Comparison of ENCODE assay signal across 21 mouse cellular contexts in genomic region chr4:62395806-62396205, GRCm38 (mm10). TPM values are rescaled to one million over a fixed set of nuclear protein-coding genes. Genes with fewer than 3 reads are reported as not detected.
DNase-seq lines count a peak whose midpoint lies in the region; ATAC-seq lines count a peak whose summit lies in the region.
"Had no signal": no experiment of that assay in that cellular context is flagged by ENCODE, and none has a peak within 500 bp of the region (broad histone marks: within the 10 kb centered on the region; RNA-seq: fewer than 3 reads in every experiment).

No protein-coding gene starts in this region.

- no peaks in the 10 kb centered on the region for H3K9me3 ChIP-seq in liver, embryonic 15.5 days (replicated peaks)
- no peaks in the 10 kb centered on the region for H3K9me3 ChIP-seq in liver, embryonic 12.5 days (replicated peaks)
- H3K9me3 ChIP-seq: embryonic facial prominence, embryonic 10.5 days; forebrain, embryonic 13.5 days; heart, embryonic 15.5 days; hindbrain, embryonic 13.5 days had no signal

- no peaks in the 10 kb centered on the region for H3K27me3 ChIP-seq in liver, embryonic 15.5 days
- no peaks in the 10 kb centered on the region for H3K27me3 ChIP-seq in liver, embryonic 12.5 days (replicated peaks)
- H3K27me3 ChIP-seq: forebrain, embryonic 13.5 days; heart, embryonic 15.5 days; hindbrain, embryonic 13.5 days had no signal

- H3K4me1 ChIP-seq in liver, embryonic 15.5 days (replicated peaks) = 0 out of 2 replicates have a peak, but pooled peaks cover 3% of the 10 kb centered on the region
- peaks cover 1% of the 10 kb centered on the region; the same call in 1 of the 2 replicates for H3K4me1 ChIP-seq in liver, embryonic 12.5 days
- H3K4me1 ChIP-seq: embryonic facial prominence, embryonic 10.5 days; forebrain, embryonic 13.5 days; heart, embryonic 15.5 days; hindbrain, embryonic 13.5 days had no signal

- no peak overlapping the region for H3K9ac ChIP-seq in liver, embryonic 15.5 days
- no peak overlapping the region for H3K9ac ChIP-seq in liver, embryonic 12.5 days
- H3K9ac ChIP-seq: forebrain, embryonic 13.5 days; forebrain, postnatal 0 days; heart, embryonic 15.5 days; hindbrain, embryonic 13.5 days had no signal

- peaks cover 87% of the 10 kb centered on the region for H3K36me3 ChIP-seq in liver, embryonic 15.5 days (replicated peaks)
- H3K36me3 ChIP-seq in liver, embryonic 12.5 days = peaks cover 89% of the 10 kb centered on the region

- H3K4me2 ChIP-seq in liver, embryonic 15.5 days = no peak overlapping the region
- H3K4me2 ChIP-seq in liver, embryonic 12.5 days = no peak overlapping the region
- H3K4me2 ChIP-seq: forebrain, embryonic 13.5 days; heart, embryonic 11.5 days; heart, embryonic 15.5 days; hindbrain, embryonic 13.5 days had no signal

- WGBS in liver, embryonic 15.5 days (ENCODE audit: insufficient replicate concordance) = 72% methylated on average over 1 of the region's 1 CpGs
- WGBS in liver, embryonic 12.5 days (ENCODE audit: insufficient replicate concordance) = 80% methylated on average over 1 of the region's 1 CpGs

- ATAC-seq in liver, embryonic 15.5 days (ENCODE audit: insufficient read depth) = 0 out of 2 replicates have a peak, but pooled peaks have one; percentile 34
- ATAC-seq in liver, embryonic 12.5 days = no peak
- ATAC-seq in megakaryocyte, adult 5-6 weeks (ENCODE audit: poor library complexity, severe bottlenecking) = peak; percentile 38; the same call in 1 of the 2 replicates
- ATAC-seq: forebrain, embryonic 13.5 days; forebrain, postnatal 0 days; hindbrain, postnatal 0 days had no signal

- H3K27ac ChIP-seq in liver, embryonic 15.5 days (replicated peaks) = no peak overlapping the region
- no peak overlapping the region for H3K27ac ChIP-seq in liver, embryonic 12.5 days
- H3K27ac ChIP-seq: embryonic facial prominence, embryonic 10.5 days; forebrain, embryonic 13.5 days; heart, adult 2 months; heart, embryonic 15.5 days; hindbrain, embryonic 13.5 days; hindbrain, postnatal 0 days had no signal

- peak; percentile 65 for DNase-seq in adrenal gland, adult 2 months
- no peak for DNase-seq in adrenal gland, postnatal 25 days
- peak; percentile 60 for DNase-seq in 416B (ENCODE audit: low read depth)
- DNase-seq in left cerebral cortex, postnatal 36 days (ENCODE audit: low spot score in 2 of 2) = no peak
- DNase-seq: cerebellum, adult 11-12 months; cerebellum, adult 9-11 months; forebrain, postnatal 0 days; gastrocnemius, postnatal 14 days; heart, adult 2 months; heart, postnatal 14 days had no signal

- intact Hi-C loops in left cerebral cortex, postnatal 36 days (cut with DNase I) = no loop called here

- no peak overlapping the region for H3K4me3 ChIP-seq in liver, embryonic 15.5 days (replicated peaks)
- H3K4me3 ChIP-seq in liver, embryonic 12.5 days = no peak overlapping the region
- H3K4me3 ChIP-seq: embryonic facial prominence, embryonic 10.5 days; forebrain, embryonic 13.5 days; heart, adult 2 months; heart, embryonic 15.5 days; hindbrain, embryonic 13.5 days had no signal

RNA-seq across cellular contexts. Expression of gene Cdc26, which starts 12.6 kb away (rescaled TPM):
- 10 to 100 TPM; 62.0 to 67.5 TPM for total RNA-seq in adrenal gland, adult 2 months (2021)
- 7.9 and 12.5 TPM in 2 replicates for polyA plus RNA-seq in adrenal gland, adult 2 months (2012; rRNA removed)
- 70.4 and 85.8 TPM in 2 replicates for total RNA-seq in adrenal gland, postnatal 25 days (2021)
- polyA plus RNA-seq in liver, embryonic 15.5 days (2015; fragmentation: Nextera tagmentation; extraction: Ambion mirVana) = 53.5 and 57.4 TPM in 2 replicates
- polyA plus RNA-seq in liver, embryonic 12.5 days (2016; fragmentation: Nextera tagmentation; extraction: Ambion mirVana) = 94.4 and 95.5 TPM in 2 replicates
- total RNA-seq in megakaryocyte, adult 5-6 weeks (2015) = 98.2 and 100 TPM in 2 replicates
- total RNA-seq in megakaryocyte, adult 5-6 weeks (2017) = 71.7 and 85.0 TPM in 2 replicates
- total RNA-seq in left cerebral cortex, postnatal 36 days (2021) = 10 to 100 TPM; 44.0 to 44.1 TPM

RNA-seq across cellular contexts. Expression of gene Prpf4, which starts 12.8 kb away (rescaled TPM):
- 10 to 100 TPM; 21.6 to 23.6 TPM for total RNA-seq in adrenal gland, adult 2 months (2021)
- 9.1 and 15.1 TPM in 2 replicates for polyA plus RNA-seq in adrenal gland, adult 2 months (2012; rRNA removed)
- 28.4 and 30.2 TPM in 2 replicates for total RNA-seq in adrenal gland, postnatal 25 days (2021)
- polyA plus RNA-seq in liver, embryonic 15.5 days (2015; fragmentation: Nextera tagmentation; extraction: Ambion mirVana) = 9.1 and 9.3 TPM in 2 replicates
- polyA plus RNA-seq in liver, embryonic 12.5 days (2016; fragmentation: Nextera tagmentation; extraction: Ambion mirVana) = 18.5 and 18.8 TPM in 2 replicates
- total RNA-seq in megakaryocyte, adult 5-6 weeks (2015) = 9.3 and 11.2 TPM in 2 replicates
- total RNA-seq in megakaryocyte, adult 5-6 weeks (2017) = 9.2 and 11.2 TPM in 2 replicates
- 10 to 100 TPM; 12.1 to 12.4 TPM for total RNA-seq in left cerebral cortex, postnatal 36 days (2021)

RNA-seq across cellular contexts. Expression of gene Slc31a1, which starts 35.3 kb away (rescaled TPM):
- total RNA-seq in adrenal gland, adult 2 months (2021) = 10 to 100 TPM; 50.1 to 50.7 TPM
- 11.6 and 12.3 TPM in 2 replicates for polyA plus RNA-seq in adrenal gland, adult 2 months (2012; rRNA removed)
- total RNA-seq in adrenal gland, postnatal 25 days (2021) = 50.7 and 51.4 TPM in 2 replicates
- polyA plus RNA-seq in liver, embryonic 15.5 days (2015; fragmentation: Nextera tagmentation; extraction: Ambion mirVana) = 51.4 and 57.0 TPM in 2 replicates
- polyA plus RNA-seq in liver, embryonic 12.5 days (2016; fragmentation: Nextera tagmentation; extraction: Ambion mirVana) = 45.8 and 45.9 TPM in 2 replicates
- total RNA-seq in megakaryocyte, adult 5-6 weeks (2015) = 23.2 and 26.1 TPM in 2 replicates
- 20.7 and 25.3 TPM in 2 replicates for total RNA-seq in megakaryocyte, adult 5-6 weeks (2017)
- 10 to 100 TPM; 14.2 to 15.2 TPM for total RNA-seq in left cerebral cortex, postnatal 36 days (2021)

RNA-seq across cellular contexts. Expression of gene Fkbp15, which starts 35.5 kb away (rescaled TPM):
- 10 to 100 TPM; 35.2 to 36.9 TPM for total RNA-seq in adrenal gland, adult 2 months (2021)
- polyA plus RNA-seq in adrenal gland, adult 2 months (2012; rRNA removed) = 21.8 and 27.4 TPM in 2 replicates
- total RNA-seq in adrenal gland, postnatal 25 days (2021) = 34.9 and 42.5 TPM in 2 replicates
- 14.1 and 15.6 TPM in 2 replicates for polyA plus RNA-seq in liver, embryonic 15.5 days (2015; fragmentation: Nextera tagmentation; extraction: Ambion mirVana)
- polyA plus RNA-seq in liver, embryonic 12.5 days (2016; fragmentation: Nextera tagmentation; extraction: Ambion mirVana) = 18.6 and 21.1 TPM in 2 replicates
- 46.8 and 47.6 TPM in 2 replicates for total RNA-seq in megakaryocyte, adult 5-6 weeks (2015)
- total RNA-seq in megakaryocyte, adult 5-6 weeks (2017) = 110 and 118 TPM in 2 replicates
- total RNA-seq in left cerebral cortex, postnatal 36 days (2021) = 10 to 100 TPM; 34.5 to 38.9 TPM

RNA-seq across cellular contexts. Expression of gene Rnf183, which starts 39.2 kb away (rescaled TPM):
- total RNA-seq in adrenal gland, adult 2 months (2021) = 1 to 10 TPM in 1 of 2 experiments, not detected in 1; 1.1 TPM
- 0.28 and 3.3 TPM in 2 replicates for polyA plus RNA-seq in adrenal gland, adult 2 months (2012; rRNA removed)
- total RNA-seq in adrenal gland, postnatal 25 days (2021) = not detected in 2 replicates
- polyA plus RNA-seq in liver, embryonic 15.5 days (2015; fragmentation: Nextera tagmentation; extraction: Ambion mirVana) = not detected in 2 replicates
- not detected in 2 replicates for polyA plus RNA-seq in liver, embryonic 12.5 days (2016; fragmentation: Nextera tagmentation; extraction: Ambion mirVana)
- total RNA-seq in megakaryocyte, adult 5-6 weeks (2015) = not detected in 2 replicates
- not detected in 2 replicates for total RNA-seq in megakaryocyte, adult 5-6 weeks (2017)
- not detected for total RNA-seq in left cerebral cortex, postnatal 36 days (2021)
- total RNA-seq: gastrocnemius, adult 18-20 months; gastrocnemius, postnatal 14 days; heart, adult 2 months; heart, postnatal 14 days; hematopoietic stem cell, adult 5-6 weeks had no signal
- polyA plus RNA-seq: embryonic facial prominence, embryonic 10.5 days; forebrain, embryonic 13.5 days; heart, adult 2 months; heart, embryonic 11.5 days; heart, embryonic 15.5 days; hindbrain, embryonic 13.5 days had no signal

Comparison
In these comparisons a context has a peak if more than half of its experiments do, and no peak if none do; other contexts are left out.
1. DNase-seq: peak in adrenal gland, adult 2 months (single experiment) and 416B (single experiment); none in adrenal gland, postnatal 25 days (single experiment) and left cerebral cortex, postnatal 36 days (0 of 2).